In genomic region chr14:47522301-47522700, GRCm38 (mm10) we compare ENCODE assay signal across 17 mouse cellular contexts. TPM values are rescaled to one million over a fixed set of nuclear protein-coding genes. Genes with fewer than 3 reads are reported as not detected.
A peak's percentile ranks its signal among the peaks of the same experiment; 100 is the strongest.
DNase-seq lines count a peak whose midpoint lies in the region; ATAC-seq lines count a peak whose summit lies in the region.
"Had no signal": no experiment of that assay in that cellular context is flagged by ENCODE, and none has a peak within 500 bp of the region (broad histone marks: within the 10 kb centered on the region; RNA-seq: fewer than 3 reads in every experiment).

No protein-coding gene starts in this region.

- H3K27me3 ChIP-seq in heart, embryonic 11.5 days (ENCODE audit: control insufficient read depth, insufficient read depth, low read length), result no peaks in the 10 kb centered on the region
- H3K27me3 ChIP-seq in liver, embryonic 13.5 days, result no peaks in the 10 kb centered on the region
- H3K27me3 ChIP-seq: limb, embryonic 13.5 days; neural tube, embryonic 12.5 days had no signal

- ATAC-seq in heart, embryonic 11.5 days (replicated peaks; ENCODE audit: insufficient number of reproducible peaks, low FRiP score, low TSS enrichment), result peak; percentile 88
- peak; percentile 94 for ATAC-seq in liver, embryonic 13.5 days (ENCODE audit: low read depth)
- ATAC-seq: midbrain, embryonic 16.5 days had no signal

- H3K27ac ChIP-seq in heart, embryonic 11.5 days (ENCODE audit: low read depth, low read length), result peak overlapping the region; percentile 67
- H3K27ac ChIP-seq in liver, embryonic 13.5 days, result peak overlapping the region; percentile 98
- H3K27ac ChIP-seq: limb, embryonic 13.5 days; neural tube, embryonic 12.5 days had no signal

- DNase-seq in heart, postnatal 25 days (ENCODE audit: low spot score), result no peak
- peak; percentile 33 for DNase-seq in 416B (ENCODE audit: low read depth)
- peak; percentile 86 for DNase-seq in c-Kit-positive CD71-positive TER-119-positive erythroid progenitor cells, embryonic 14.5 days (ENCODE audit: low spot score)
- DNase-seq in liver, embryonic 13.5 days, result peak; percentile 78
- DNase-seq in cerebellum, postnatal 4 days (ENCODE audit: low spot score in 2 of 2), result no peak
- no peak for DNase-seq in right cerebral cortex, postnatal 25 days
- DNase-seq in lung, postnatal 4 days, result no peak
- DNase-seq: B cell, adult 2 months; cerebellum, adult 9-10 months; heart, adult 11 months; kidney, adult 18-20 months; kidney, postnatal 36 days; lung, postnatal 36 days had no signal

- intact Hi-C loops in heart, postnatal 25 days (cut with DNase I), result no loop called here

- peaks cover 25% of the 10 kb centered on the region for H3K4me1 ChIP-seq in heart, embryonic 11.5 days (ENCODE audit: control insufficient read depth, insufficient read depth, low read length)
- peaks cover 94% of the 10 kb centered on the region for H3K4me1 ChIP-seq in liver, embryonic 13.5 days (replicated peaks)
- H3K4me1 ChIP-seq: limb, embryonic 13.5 days; neural tube, embryonic 12.5 days had no signal

- H3K4me2 ChIP-seq in heart, embryonic 11.5 days, result 0 out of 2 replicates have a peak overlapping the region, but pooled peaks have one; percentile 12
- peak overlapping the region; percentile 56 for H3K4me2 ChIP-seq in liver, embryonic 13.5 days
- H3K4me2 ChIP-seq: limb, embryonic 13.5 days; neural tube, embryonic 12.5 days had no signal

- H3K4me3 ChIP-seq in heart, embryonic 11.5 days (ENCODE audit: low read depth, low read length), result no peak overlapping the region
- H3K4me3 ChIP-seq in liver, embryonic 13.5 days (replicated peaks), result peak overlapping the region; percentile 14; the same call in 1 of the 2 replicates
- H3K4me3 ChIP-seq: limb, embryonic 13.5 days; neural tube, embryonic 12.5 days had no signal

- 11% methylated on average over 7 of the region's 7 CpGs for WGBS in heart, embryonic 11.5 days (ENCODE audit: insufficient replicate concordance)
- WGBS in liver, embryonic 13.5 days (ENCODE audit: insufficient replicate concordance), result 7% methylated on average over 7 of the region's 7 CpGs

- no peaks in the 10 kb centered on the region for H3K9me3 ChIP-seq in heart, embryonic 11.5 days (replicated peaks; ENCODE audit: control insufficient read depth, low read length)
- no peaks in the 10 kb centered on the region for H3K9me3 ChIP-seq in liver, embryonic 13.5 days (replicated peaks)
- H3K9me3 ChIP-seq: limb, embryonic 13.5 days; neural tube, embryonic 12.5 days had no signal

- no peaks in the 10 kb centered on the region for H3K36me3 ChIP-seq in heart, embryonic 11.5 days (ENCODE audit: control insufficient read depth, insufficient read depth, low read length)
- peaks cover 13% of the 10 kb centered on the region for H3K36me3 ChIP-seq in liver, embryonic 13.5 days
- H3K36me3 ChIP-seq: neural tube, embryonic 12.5 days had no signal

- H3K9ac ChIP-seq in heart, embryonic 11.5 days (ENCODE audit: low read depth, low read length), result no peak overlapping the region; the same call in 1 of the 2 replicates
- peak overlapping the region; percentile 68 for H3K9ac ChIP-seq in liver, embryonic 13.5 days
- H3K9ac ChIP-seq: limb, embryonic 13.5 days; neural tube, embryonic 12.5 days had no signal

RNA-seq across cellular contexts. Expression of gene Atg14, which starts 48.1 kb away (rescaled TPM):
- polyA plus RNA-seq in heart, embryonic 11.5 days (2014; fragmentation: Nextera tagmentation; extraction: Ambion mirVana), result 9.6 and 10.1 TPM in 2 replicates
- total RNA-seq in heart, postnatal 25 days (2021), result 10 to 100 TPM; 10.1 TPM
- polyA plus RNA-seq in liver, embryonic 13.5 days (2015; fragmentation: Nextera tagmentation; extraction: Ambion mirVana), result 5.9 and 6.9 TPM in 2 replicates

Comparison
In these comparisons a context has a peak if more than half of its experiments do, and no peak if none do; other contexts are left out.
1. DNase-seq: peak in 416B (single experiment), c-Kit-positive CD71-positive TER-119-positive erythroid progenitor cells, embryonic 14.5 days (single experiment) and liver, embryonic 13.5 days (single experiment); none in heart, postnatal 25 days (single experiment), cerebellum, postnatal 4 days (0 of 2), right cerebral cortex, postnatal 25 days (single experiment) and lung, postnatal 4 days (0 of 2).